Mouse (Mus musculus) limb, embryonic 14.5 days (tissue): Measurements from ENCODE around the gene Mast1. TPM values are rescaled to one million over a fixed set of nuclear protein-coding genes. Genes with fewer than 3 reads are reported as not detected.
A peak's percentile ranks its signal among the peaks of the same experiment; 100 is the strongest.

Experiments used
- ATAC-seq: fragments of 200-750 bp; cut with Nextera tagmentation; 2 replicates; pipeline ENCODE4 v1.8.0; 2017; ENCODE audit warnings: low read depth, moderate number of reproducible peaks, moderate TSS enrichment; ENCODE audit not compliant: low FRiP score
- DNase-seq: peaks from one replicate; pipeline ENCODE4 v3.0.0-alpha.2; 2015; ENCODE audit warnings: low spot score
- H3K27ac ChIP-seq: fragments of 300-500 bp; sonication (generic); replicated peaks from 2 replicates; pipeline ENCODE4 v1.5.1; 2014; ENCODE audit warnings: low read depth, mild to moderate bottlenecking, low read length, moderate library complexity, mixed read lengths
- H3K27me3 ChIP-seq: fragments of 300-500 bp; sonication (generic); 2 replicates; pipeline ENCODE4 v1.6.1; 2014; ENCODE audit warnings: low read length, mixed read lengths; ENCODE audit not compliant: control insufficient read depth, insufficient read depth
- H3K36me3 ChIP-seq: fragments of 300-500 bp; sonication (generic); 2 replicates; pipeline ENCODE4 v1.6.1; 2014; ENCODE audit warnings: mild to moderate bottlenecking, low read length, moderate library complexity, mixed read lengths; ENCODE audit not compliant: control insufficient read depth, insufficient read depth
- H3K4me1 ChIP-seq: fragments of 300-500 bp; sonication (generic); 2 replicates; pipeline ENCODE4 v1.6.1; 2014; ENCODE audit warnings: antibody characterized with exemption, low read length, mixed read lengths; ENCODE audit not compliant: control insufficient read depth, insufficient read depth
- H3K4me2 ChIP-seq: fragments of 300-500 bp; sonication (generic); replicated peaks from 2 replicates; pipeline ENCODE4 v1.6.1; 2014; ENCODE audit warnings: low read depth, mild to moderate bottlenecking, low read length, moderate library complexity; ENCODE audit not compliant: severe bottlenecking
- H3K4me3 ChIP-seq: fragments of 300-500 bp; sonication (generic); replicated peaks from 2 replicates; pipeline ENCODE4 v1.5.1; 2014; ENCODE audit warnings: low read length
- H3K9ac ChIP-seq: fragments of 300-500 bp; sonication (generic); 2 replicates; pipeline ENCODE4 v1.6.1; 2014; ENCODE audit warnings: mild to moderate bottlenecking, low read depth, low read length, moderate library complexity; ENCODE audit not compliant: severe bottlenecking
- H3K9me3 ChIP-seq: fragments of 300-500 bp; sonication (generic); 2 replicates; pipeline ENCODE4 v1.6.1; 2016; ENCODE audit warnings: low read length; ENCODE audit not compliant: control insufficient read depth
- POLR2A ChIP-seq: fragments of 200-500 bp; IDR thresholded peaks from 2 replicates; pipeline ENCODE4 v1.8.0; 2012; ENCODE audit warnings: inconsistent platforms, mild to moderate bottlenecking, moderate library complexity, borderline replicate concordance; ENCODE audit not compliant: insufficient read depth, insufficient read length; ENCODE audit errors: extremely low read depth
- WGBS: fragments of 180-500 bp; shearing (Covaris S2); extraction: QIAGEN DNeasy Blood & Tissue Kit; methylation state at CpG from one replicate; pipeline ENCODE4 v1.1.7; 2014; 5-methylcytosine and 5-hydroxymethylcytosine counted together
- polyA plus RNA-seq, 2 experiments: library from polyadenylated mRNA; depleted of rRNA in 1 of 2; stranded (reverse) in 1 of 2; unstranded in 1 of 2; fragments of >200 nt; fragmentation: Nextera tagmentation in 1 of 2; extraction: Ambion mirVana in 1 of 2; gene quantifications; 2 replicates each; pipeline versions ENCODE4 v1.2.1 to v1.2.3; 2012 to 2014

Gene Mast1
- polyA plus RNA-seq, 2 experiments, result 0.15 to 0.50 TPM

GRCm38 (mm10) chr8:84912391-84912790, 24.8 kb downstream of the Mast1 start:
- Histone ChIP-seq H3K36me3 (no peaks in the 10 kb centered on the region), H3K27ac (no peak overlapping the region), H3K9me3 (no peaks in the 10 kb centered on the region), H3K4me1 (peaks cover 9% of the 10 kb centered on the region; the same call in 1 of the 2 replicates), H3K27me3 (peaks cover 19% of the 10 kb centered on the region), H3K4me2 (peak overlapping the region; percentile 88), H3K4me3 (peak overlapping the region; percentile 48), H3K9ac (peak overlapping the region; percentile 62)
- 24% methylated on average over 27 of the region's 27 CpGs for WGBS
- ATAC-seq, result no peak
- DNase-seq, result no peak
- no peak for TF ChIP-seq POLR2A

DNA sequence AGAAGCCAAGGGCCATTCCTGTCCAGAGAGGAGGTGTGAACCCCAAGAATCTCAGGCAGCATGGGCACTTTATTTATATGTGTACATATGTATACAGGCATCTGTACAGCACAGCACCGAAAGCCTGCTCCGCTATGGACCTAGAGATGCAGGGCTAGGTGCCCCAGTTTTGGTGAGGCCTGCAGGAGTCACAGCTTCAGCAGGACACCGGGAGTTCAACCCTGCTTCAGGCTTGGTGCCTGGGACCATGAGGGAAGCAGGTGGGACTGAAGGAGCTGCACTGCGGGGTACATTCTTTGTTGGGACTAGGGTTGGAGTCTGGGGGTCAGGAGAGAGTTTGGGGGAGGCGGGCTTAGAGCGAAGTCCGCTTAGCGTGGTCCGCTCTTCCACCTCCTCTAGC, 25.3 kb downstream of the Mast1 start:
- H3K4me1 ChIP-seq, result peaks cover 9% of the 10 kb centered on the region; the same call in 1 of the 2 replicates
- H3K9ac ChIP-seq, result no peak overlapping the region
- DNase-seq (no peak), ATAC-seq (no peak)
- no peaks in the 10 kb centered on the region for H3K9me3 ChIP-seq
- no peak for TF ChIP-seq POLR2A
- H3K4me2 ChIP-seq, result no peak overlapping the region
- H3K27me3 ChIP-seq, result peaks cover 19% of the 10 kb centered on the region
- 84% methylated on average over 9 of the region's 9 CpGs for WGBS
- H3K4me3 ChIP-seq, result no peak overlapping the region; the same call in 1 of the 2 replicates
- H3K27ac ChIP-seq, result no peak overlapping the region
- no peaks in the 10 kb centered on the region for H3K36me3 ChIP-seq

DNA sequence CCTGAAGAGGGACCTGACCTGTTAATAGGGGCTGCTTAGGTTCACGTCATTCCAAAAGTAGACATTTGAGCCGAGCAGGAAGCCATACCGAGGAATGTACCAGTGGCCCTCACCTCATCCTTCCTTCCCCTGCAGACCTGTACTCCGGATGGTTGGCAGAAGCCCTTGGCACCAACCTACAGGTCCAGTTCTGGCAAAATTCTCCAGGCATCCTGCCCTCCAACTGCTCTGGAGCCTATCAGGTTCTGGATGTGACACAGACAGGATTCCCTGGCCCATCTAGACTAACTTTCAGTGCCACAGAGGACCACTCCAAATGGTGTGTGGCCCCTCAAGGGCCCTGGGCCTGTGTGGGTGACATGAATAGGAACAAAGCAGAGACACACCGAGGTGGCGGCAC, 26.6 kb downstream of the Mast1 start:
- Histone ChIP-seq H3K27ac (no peak overlapping the region), H3K4me1 (peaks cover 9% of the 10 kb centered on the region; the same call in 1 of the 2 replicates), H3K36me3 (no peaks in the 10 kb centered on the region), H3K9ac (no peak overlapping the region), H3K9me3 (no peaks in the 10 kb centered on the region), H3K4me3 (no peak overlapping the region), H3K4me2 (no peak overlapping the region), H3K27me3 (peaks cover 19% of the 10 kb centered on the region)
- 76% methylated on average over 6 of the region's 6 CpGs for WGBS
- no peak for ATAC-seq
- DNase-seq, result no peak
- TF ChIP-seq POLR2A, result no peak

- Histone ChIP-seq H3K27me3 (peaks cover 19% of the 10 kb centered on the region), H3K4me2 (no peak overlapping the region), H3K36me3 (no peaks in the 10 kb centered on the region), H3K27ac (no peak overlapping the region), H3K4me1 (peaks cover 9% of the 10 kb centered on the region; the same call in 1 of the 2 replicates), H3K9me3 (no peaks in the 10 kb centered on the region), H3K9ac (no peak overlapping the region), H3K4me3 (no peak overlapping the region)
- no peak for DNase-seq
- no peak for TF ChIP-seq POLR2A
- 46% methylated on average over 5 of the region's 5 CpGs for WGBS
- no peak for ATAC-seq
Measured at GRCm38 (mm10) chr8:84909949-84910348, 27.2 kb downstream of the Mast1 start.

- DNase-seq, result no peak
- no peaks in the 10 kb centered on the region for H3K9me3 ChIP-seq
- TF ChIP-seq POLR2A, result no peak
- peak overlapping the region; percentile 81 for H3K4me2 ChIP-seq
- H3K27ac ChIP-seq, result no peak overlapping the region
- H3K9ac ChIP-seq, result peak overlapping the region; percentile 71
- peaks cover 19% of the 10 kb centered on the region for H3K27me3 ChIP-seq
- H3K36me3 ChIP-seq, result no peaks in the 10 kb centered on the region
- H3K4me1 ChIP-seq, result peaks cover 9% of the 10 kb centered on the region; the same call in 1 of the 2 replicates
- 50% methylated on average over 20 of the region's 20 CpGs for WGBS
- no peak for ATAC-seq
- peak overlapping the region; percentile 58 for H3K4me3 ChIP-seq
Measured at GRCm38 (mm10) chr8:84909162-84909767, 27.9 kb downstream of the Mast1 start.
